Mouse (Mus musculus) kidney, adult 11 months (tissue): ENCODE measurements around the gene Dzip1.

Experiments used
- DNase-seq: peaks from one replicate; pipeline ENCODE4 v3.0.0; 2022

The Dzip1 gene

DNA sequence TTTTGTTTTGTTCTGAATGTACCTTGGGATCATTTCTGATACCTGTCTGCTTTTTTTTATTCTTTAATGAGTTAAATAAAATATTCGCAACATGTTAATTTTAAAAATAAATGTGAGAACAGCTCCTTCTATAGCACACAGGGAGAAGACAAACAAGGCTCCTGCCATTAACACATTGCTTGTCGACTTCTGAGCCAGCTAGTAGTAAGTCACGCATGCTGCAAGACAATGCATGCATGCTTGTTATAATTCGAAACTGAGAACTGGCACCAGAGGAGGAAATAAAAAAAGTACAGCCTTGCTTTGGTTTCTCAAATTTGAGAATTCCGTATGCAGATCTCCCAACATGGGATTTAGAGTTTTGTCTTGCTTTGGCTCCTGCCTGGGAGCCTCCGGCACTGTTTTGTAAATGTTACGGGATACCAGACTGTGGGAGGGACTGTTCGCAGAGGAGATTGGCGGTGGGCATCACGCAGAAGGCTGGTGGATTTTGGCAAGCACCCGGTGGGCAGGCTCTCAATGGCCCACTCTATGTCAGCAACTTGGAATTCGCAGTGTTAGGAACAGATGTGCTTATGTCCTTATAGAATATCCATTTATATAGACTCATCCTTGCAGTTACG, 57.0 kb downstream of the Dzip1 start:
- no peak for DNase-seq

DNA sequence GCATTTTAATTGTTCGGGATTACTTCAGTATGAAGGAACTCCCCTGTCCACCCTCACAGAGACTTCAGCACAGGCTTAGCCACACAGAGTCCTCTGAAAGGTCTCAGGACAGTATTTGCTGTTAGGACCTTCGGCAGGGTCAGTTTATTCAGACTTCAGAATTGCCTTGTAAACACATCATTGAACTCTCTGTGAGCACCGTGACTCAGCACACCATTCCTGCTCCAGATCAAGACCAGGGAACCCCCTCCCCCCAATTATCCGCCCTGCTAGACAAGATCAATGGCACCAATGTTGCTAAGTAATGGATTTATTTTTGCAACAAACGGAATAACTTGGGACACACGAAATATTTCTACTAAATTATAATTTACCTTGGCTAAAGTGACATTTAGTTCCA, 57.9 kb downstream of the Dzip1 start:
- no peak for DNase-seq

GRCm38 (mm10) chr14:118866014-118866811, 59.0 kb downstream of the Dzip1 start:
- DNase-seq = no peak

DNA sequence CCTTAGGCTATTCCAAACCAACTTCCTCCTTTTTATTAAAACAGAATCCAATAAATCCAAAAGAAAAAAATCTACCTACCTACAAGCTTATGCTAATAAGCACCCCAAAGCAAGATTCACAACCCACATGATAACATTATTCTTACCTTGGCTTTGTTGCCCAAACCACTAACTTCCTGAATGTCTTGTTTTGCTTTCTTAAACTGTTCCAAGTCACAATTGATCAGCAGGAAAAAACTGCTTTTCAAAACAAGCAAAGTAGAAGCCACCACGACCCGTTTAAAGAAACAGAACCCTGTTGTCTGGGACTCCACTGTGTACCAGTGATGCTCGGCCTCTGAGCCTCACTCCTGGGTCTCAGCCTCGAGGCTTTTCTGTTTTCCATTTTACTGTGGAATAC, 60.4 kb downstream of the Dzip1 start:
- no peak for DNase-seq

GRCm38 (mm10) chr14:118862253-118862652, 63.0 kb downstream of the Dzip1 start:
- DNase-seq = no peak

- DNase-seq = no peak
Measured at GRCm38 (mm10) chr14:118858318-118858717, 66.9 kb downstream of the Dzip1 start.

DNA sequence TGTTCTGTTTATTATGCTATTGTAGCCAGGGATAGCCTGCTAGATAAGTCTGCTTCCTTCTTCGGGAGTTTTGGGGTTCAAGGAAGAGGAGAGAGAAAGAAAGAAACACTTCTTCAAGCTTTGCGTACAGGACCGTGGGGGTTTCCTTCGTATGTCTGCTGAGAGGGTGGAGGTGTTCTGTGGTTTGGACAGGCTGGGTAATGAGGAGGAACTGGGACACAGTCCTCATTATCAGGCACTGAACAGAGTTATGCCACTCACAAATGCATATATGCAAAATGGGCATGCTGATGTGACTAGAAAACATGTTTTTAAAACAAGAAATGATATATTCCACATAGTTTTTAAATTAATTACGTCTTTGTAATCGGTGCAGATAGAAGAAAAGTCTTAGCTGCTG, 68.7 kb downstream of the Dzip1 start:
- DNase-seq = no peak

DNA sequence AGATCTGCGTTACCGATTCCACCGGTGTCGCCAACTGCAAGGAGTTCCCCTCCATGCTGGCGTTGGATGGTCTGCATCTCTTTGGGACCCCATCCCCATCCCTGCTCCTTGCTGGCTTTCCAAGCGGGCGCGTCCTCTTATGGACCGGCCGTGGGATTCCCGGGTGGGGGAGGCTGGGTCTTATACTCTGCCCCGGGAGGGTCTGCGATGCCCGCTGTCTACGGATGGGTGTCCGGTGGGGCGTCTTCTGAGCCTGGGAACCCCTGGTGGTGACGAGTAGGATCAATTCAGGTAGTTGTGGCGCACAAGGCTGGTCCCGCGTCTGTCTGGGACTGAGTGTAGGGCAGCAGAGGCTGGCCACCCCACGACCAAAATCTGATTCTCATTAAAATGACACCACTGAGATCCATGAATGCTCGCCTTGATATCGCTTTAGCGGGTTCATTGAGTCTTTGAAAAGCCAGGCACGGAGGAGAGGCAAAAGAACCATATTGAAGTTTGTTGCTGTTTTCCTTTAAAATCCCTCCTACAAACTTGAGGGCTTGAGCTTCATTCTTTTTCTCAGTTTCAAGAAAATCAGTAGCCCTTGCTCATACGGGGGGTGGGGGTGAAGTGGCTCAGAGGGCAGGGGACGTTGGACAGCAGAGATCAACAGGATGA, 70.0 kb downstream of the Dzip1 start:
- DNase-seq = no peak

DNA sequence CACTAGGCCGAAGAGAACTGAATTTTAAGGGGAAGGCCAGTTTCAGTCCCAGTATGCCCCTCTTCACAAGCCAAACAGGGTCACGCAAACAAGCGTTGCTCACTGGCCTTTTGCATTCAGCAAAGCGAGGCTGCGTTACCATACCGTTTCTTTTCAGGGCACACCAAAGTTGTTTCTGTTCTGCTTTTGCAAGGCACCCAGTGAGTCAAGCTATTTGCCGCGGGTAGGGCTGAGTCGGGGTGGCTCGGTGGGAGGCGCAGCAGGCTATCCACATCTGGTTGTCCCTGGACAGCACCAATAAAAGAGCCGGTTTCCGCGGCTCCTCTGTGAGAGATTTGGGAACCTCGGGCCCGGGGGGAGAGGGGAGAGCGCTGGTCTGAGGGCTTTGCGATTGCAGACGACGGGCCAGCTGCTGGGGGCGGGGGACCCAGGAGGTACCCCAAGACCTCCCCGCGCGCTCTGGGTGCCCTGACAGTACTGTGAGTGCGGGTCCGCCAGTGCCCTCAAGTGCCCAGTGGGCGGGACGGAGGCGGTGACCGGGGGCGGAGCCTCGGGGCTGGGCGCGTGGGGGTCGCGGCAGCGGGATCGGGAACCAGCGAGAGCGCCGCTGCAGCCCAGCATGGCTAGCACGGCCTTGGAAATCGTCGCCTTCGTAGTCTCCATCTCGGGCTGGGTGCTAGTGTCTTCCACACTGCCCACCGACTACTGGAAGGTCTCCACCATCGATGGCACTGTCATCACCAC, 70.7 kb downstream of the Dzip1 start:
- peak; percentile 49 for DNase-seq

DNA sequence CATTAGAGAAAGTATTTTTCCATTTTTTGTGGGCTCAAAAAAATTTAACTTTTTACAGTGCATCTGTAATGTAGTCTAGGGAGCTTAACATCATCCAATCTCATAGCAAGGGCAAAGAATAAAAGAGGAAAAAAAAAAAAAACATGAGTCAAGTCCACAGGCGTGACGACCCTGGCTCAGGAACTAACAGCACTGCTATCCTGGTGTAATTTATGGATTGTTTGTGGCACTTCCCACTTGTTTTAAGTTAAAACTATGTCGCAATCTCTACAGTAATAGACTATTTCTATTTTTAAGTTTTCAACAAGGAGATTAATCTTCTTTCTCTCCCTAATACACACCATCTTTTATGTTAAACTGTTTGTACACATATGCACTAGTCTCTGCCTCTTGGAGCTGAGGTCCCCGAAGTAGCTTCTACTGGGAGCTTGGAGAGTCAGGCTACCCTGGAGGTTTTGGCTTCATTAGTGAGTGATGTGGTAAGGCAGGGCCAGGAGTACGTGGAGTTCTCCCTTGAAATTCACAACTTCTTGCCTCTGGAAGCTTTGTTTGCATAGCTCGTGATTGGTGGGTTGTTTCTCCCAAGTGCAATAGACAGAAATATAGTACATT, 73.7 kb downstream of the Dzip1 start:
- no peak for DNase-seq

DNA sequence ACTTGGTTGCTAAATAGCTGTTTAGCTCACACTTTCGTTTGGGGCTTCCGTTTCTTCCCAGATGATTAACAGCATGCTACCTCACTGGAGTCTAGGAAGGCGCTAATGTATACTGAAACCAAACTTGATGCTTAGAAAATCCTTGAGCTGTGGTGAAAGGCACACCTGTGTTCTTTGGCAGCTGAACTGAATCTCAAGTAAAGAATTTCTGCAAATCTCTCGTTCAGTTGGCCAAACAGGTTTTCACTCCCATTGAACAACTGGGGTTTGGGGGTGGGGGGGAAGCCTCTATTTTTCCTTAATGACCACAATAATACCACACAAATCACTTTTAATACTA, 74.6 kb downstream of the Dzip1 start:
- no peak for DNase-seq

- DNase-seq = no peak
Measured at GRCm38 (mm10) chr14:118850011-118850695, 75.1 kb downstream of the Dzip1 start.

GRCm38 (mm10) chr14:118848171-118848570, 77.1 kb downstream of the Dzip1 start:
- no peak for DNase-seq

DNA sequence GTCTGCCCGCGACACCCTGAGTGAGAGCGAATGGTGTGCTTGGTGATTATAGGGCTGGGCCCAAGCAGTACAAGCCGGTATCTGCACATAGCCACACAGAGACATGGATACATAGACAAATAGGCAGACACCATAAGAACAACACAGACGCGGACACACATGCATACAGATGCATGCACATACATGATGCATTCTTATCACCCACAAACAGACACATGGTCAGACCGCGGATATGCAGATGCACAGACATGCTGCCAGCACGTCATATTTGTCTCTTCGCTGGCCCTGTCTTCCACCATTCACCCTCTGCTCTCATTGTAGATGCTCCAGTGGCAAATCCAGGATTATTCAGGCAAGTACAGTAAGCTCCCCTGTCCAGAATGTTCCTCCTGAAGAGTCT, 78.4 kb downstream of the Dzip1 start:
- DNase-seq = no peak

GRCm38 (mm10) chr14:118842353-118842752, 82.9 kb downstream of the Dzip1 start:
- no peak for DNase-seq

GRCm38 (mm10) chr14:118840027-118840426, 85.2 kb downstream of the Dzip1 start:
- DNase-seq = no peak

- peak; percentile 68 for DNase-seq
Measured at GRCm38 (mm10) chr14:118839416-118839815, 85.8 kb downstream of the Dzip1 start.

GRCm38 (mm10) chr14:118838556-118839120, 86.6 kb downstream of the Dzip1 start:
- no peak for DNase-seq

- no peak for DNase-seq
Measured at GRCm38 (mm10) chr14:118836754-118837153, 88.5 kb downstream of the Dzip1 start.

GRCm38 (mm10) chr14:118836145-118836544, 89.1 kb downstream of the Dzip1 start:
- DNase-seq = no peak

DNA sequence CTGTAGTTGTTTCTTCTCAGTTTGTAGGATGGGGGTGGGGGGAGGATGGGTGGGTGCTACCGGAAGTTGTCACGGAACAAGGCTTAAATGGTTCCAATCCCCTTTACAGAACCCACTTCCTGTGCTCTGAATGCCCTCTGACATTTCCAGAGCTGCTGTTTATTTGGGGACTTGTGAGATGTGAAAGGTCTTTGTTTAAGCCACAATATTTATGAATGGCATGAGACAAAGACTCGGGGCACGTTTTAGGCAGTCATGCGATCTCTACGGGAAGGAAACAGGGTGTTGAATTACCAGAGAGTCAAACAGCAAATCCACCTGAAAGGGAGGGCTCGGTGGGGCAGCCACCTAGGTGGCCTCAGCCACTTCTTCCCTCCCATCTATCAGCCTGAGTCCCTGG, 90.9 kb downstream of the Dzip1 start:
- DNase-seq = no peak

GRCm38 (mm10) chr14:118833241-118833640, 92.0 kb downstream of the Dzip1 start:
- peak; percentile 33 for DNase-seq
